Mouse (Mus musculus) limb, embryonic 12.5 days (tissue): ENCODE results near the gene Dmkn. TPM values are rescaled to one million over a fixed set of nuclear protein-coding genes. Genes with fewer than 3 reads are reported as not detected.

Experiments used
- ATAC-seq: fragments of 200-750 bp; cut with Nextera tagmentation; 2 replicates; pipeline ENCODE4 v1.8.0; 2017; ENCODE audit warnings: low read depth, moderate TSS enrichment; ENCODE audit not compliant: insufficient number of reproducible peaks, insufficient read depth, low FRiP score, low TSS enrichment
- H3K27ac ChIP-seq: fragments of 300-500 bp; sonication (generic); 2 replicates; pipeline ENCODE4 v1.5.1; 2016; ENCODE audit warnings: mild to moderate bottlenecking, moderate library complexity
- H3K27me3 ChIP-seq: fragments of 300-500 bp; sonication (generic); 2 replicates; pipeline ENCODE4 v1.6.1; 2016; ENCODE audit warnings: mild to moderate bottlenecking, moderate library complexity
- H3K36me3 ChIP-seq: fragments of 300-500 bp; sonication (generic); 2 replicates; pipeline ENCODE4 v1.6.1; 2016; ENCODE audit warnings: mild to moderate bottlenecking, moderate library complexity
- H3K4me1 ChIP-seq: fragments of 300-500 bp; sonication (generic); replicated peaks from 2 replicates; pipeline ENCODE4 v1.6.1; 2016
- H3K4me2 ChIP-seq: fragments of 300-500 bp; sonication (generic); 2 replicates; pipeline ENCODE4 v1.6.1; 2016; ENCODE audit warnings: mild to moderate bottlenecking, moderate library complexity
- H3K4me3 ChIP-seq: fragments of 300-500 bp; sonication (generic); replicated peaks from 2 replicates; pipeline ENCODE4 v1.5.1; 2016; ENCODE audit warnings: mild to moderate bottlenecking
- H3K9ac ChIP-seq: fragments of 300-500 bp; sonication (generic); replicated peaks from 2 replicates; pipeline ENCODE4 v1.6.1; 2016; ENCODE audit warnings: mild to moderate bottlenecking, moderate library complexity
- H3K9me3 ChIP-seq: fragments of 300-500 bp; sonication (generic); 2 replicates; pipeline ENCODE4 v1.6.1; 2016; ENCODE audit warnings: mild to moderate bottlenecking, moderate library complexity
- WGBS: fragments of 180-500 bp; shearing (Covaris S2); methylation state at CpG from one replicate; pipeline ENCODE4 v1.1.7; 2016; 5-methylcytosine and 5-hydroxymethylcytosine counted together
- polyA plus RNA-seq: library from polyadenylated mRNA; unstranded; fragments of >200 nt; fragmentation: Nextera tagmentation; extraction: Ambion mirVana; gene quantifications from 2 replicates; pipeline ENCODE4 v1.2.1, GENCODE M21; 2016

The Dmkn gene
- polyA plus RNA-seq, 1 experiment from 2014 or later, result not detected

DNA sequence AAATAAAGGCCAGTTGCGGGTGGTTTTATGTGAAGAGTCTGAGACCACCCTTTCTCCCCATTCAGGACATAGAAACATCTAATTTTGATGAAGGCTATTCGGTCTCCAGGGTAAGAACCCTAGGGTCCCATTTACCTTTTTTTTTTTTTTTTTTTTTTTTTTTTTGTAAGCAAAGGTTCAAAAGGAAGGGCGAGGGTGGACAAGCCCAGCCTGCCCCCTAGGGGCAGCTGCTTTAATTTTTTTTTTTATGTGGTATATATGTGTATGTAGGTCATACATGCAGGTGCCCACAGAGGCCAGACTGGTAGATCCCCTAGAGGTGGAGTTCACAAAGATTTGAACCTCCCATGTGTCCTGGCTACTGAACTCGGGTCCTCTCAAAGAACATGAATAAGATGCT is 2.9 kb downstream of the Dmkn start:
- 86% methylated on average over 4 of the region's 4 CpGs for WGBS
- Histone ChIP-seq H3K4me1 (no peaks in the 10 kb centered on the region), H3K4me2 (no peak overlapping the region), H3K9me3 (peaks cover 3% of the 10 kb centered on the region; the same call in 1 of the 2 replicates), H3K36me3 (no peaks in the 10 kb centered on the region), H3K9ac (no peak overlapping the region), H3K4me3 (no peak overlapping the region), H3K27me3 (peaks cover 27% of the 10 kb centered on the region), H3K27ac (no peak overlapping the region)
- no peak for ATAC-seq

DNA sequence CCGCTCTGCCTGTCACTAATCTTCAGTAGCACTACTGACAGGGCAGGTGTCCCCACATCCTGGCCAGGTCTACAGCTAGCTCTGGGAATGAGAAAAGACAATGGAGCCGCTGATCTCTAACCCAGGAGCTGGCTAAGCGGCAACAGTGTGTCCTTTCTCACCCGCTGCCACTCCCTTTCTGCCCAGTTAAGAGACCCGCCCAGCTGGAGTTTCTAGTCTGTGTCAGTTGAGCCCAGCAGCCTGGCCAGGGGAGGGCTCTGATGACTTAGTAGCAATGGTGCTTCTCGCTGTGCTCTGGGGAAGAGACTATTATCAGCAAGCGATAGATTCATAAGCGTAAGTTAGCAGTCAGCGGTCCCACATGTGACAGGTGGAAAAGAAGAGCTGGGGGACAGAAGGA is 5.7 kb downstream of the Dmkn start:
- ATAC-seq, result no peak
- Histone ChIP-seq H3K36me3 (no peaks in the 10 kb centered on the region), H3K9ac (no peak overlapping the region), H3K27me3 (peaks cover 21% of the 10 kb centered on the region), H3K9me3 (peaks cover 3% of the 10 kb centered on the region; the same call in 1 of the 2 replicates), H3K4me3 (no peak overlapping the region), H3K4me1 (no peaks in the 10 kb centered on the region), H3K4me2 (no peak overlapping the region), H3K27ac (no peak overlapping the region)
- WGBS, result 34% methylated on average over 9 of the region's 9 CpGs

DNA sequence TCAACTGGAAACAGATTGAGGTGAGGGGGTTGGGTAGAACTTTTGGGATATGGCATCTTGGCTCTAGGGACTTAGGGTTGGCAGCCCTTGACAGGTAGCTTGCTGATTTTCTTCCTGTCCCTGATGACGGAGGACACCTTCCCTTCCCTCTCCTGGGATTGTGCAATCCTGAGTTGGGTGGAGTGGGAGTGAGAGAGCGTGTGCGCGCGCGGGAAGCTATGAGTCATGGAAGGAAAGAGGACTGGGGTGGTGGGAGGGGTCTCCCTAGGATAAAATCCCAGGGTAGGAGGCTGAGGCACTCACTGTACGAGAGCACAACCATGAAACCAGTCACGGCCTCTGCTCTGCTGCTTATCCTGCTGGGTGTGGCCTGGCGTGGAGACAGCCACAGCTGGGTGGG is 12.5 kb downstream of the Dmkn start:
- Histone ChIP-seq H3K36me3 (no peaks in the 10 kb centered on the region), H3K4me1 (no peaks in the 10 kb centered on the region), H3K27me3 (no peaks in the 10 kb centered on the region), H3K27ac (no peak overlapping the region), H3K9me3 (peaks cover 3% of the 10 kb centered on the region; the same call in 1 of the 2 replicates), H3K4me3 (no peak overlapping the region), H3K9ac (no peak overlapping the region), H3K4me2 (no peak overlapping the region)
- 92% methylated on average over 9 of the region's 9 CpGs for WGBS
- no peak for ATAC-seq

DNA sequence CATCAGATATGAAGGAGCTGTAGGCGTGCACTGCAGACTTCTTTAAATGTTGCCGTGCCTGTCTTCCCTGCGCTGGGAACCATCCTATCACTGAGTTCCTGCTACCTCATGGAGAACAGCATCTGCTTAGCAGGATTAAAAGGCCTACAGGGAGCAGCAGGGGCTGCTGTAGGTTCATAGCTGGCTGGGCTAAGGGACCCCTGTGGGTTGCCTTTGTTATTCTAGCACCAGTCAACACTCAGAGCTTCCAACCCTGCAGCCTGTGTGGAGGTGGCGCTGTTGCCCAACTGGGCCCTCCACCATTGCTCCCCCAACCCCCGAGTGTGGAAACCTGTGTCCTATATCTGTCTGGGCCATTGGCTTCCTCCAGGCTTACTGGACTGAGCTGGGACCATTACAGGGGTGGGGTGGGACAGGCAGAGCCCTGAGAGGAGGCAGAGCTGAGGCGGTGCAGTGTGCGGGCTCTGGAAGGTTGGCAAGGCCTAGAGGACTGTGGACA is 13.6 kb downstream of the Dmkn start:
- ATAC-seq, result no peak
- Histone ChIP-seq H3K9ac (no peak overlapping the region), H3K4me2 (no peak overlapping the region), H3K27ac (no peak overlapping the region), H3K4me3 (no peak overlapping the region), H3K4me1 (no peaks in the 10 kb centered on the region), H3K27me3 (no peaks in the 10 kb centered on the region), H3K36me3 (no peaks in the 10 kb centered on the region), H3K9me3 (no peaks in the 10 kb centered on the region)
- WGBS, result 57% methylated on average over 7 of the region's 7 CpGs

DNA sequence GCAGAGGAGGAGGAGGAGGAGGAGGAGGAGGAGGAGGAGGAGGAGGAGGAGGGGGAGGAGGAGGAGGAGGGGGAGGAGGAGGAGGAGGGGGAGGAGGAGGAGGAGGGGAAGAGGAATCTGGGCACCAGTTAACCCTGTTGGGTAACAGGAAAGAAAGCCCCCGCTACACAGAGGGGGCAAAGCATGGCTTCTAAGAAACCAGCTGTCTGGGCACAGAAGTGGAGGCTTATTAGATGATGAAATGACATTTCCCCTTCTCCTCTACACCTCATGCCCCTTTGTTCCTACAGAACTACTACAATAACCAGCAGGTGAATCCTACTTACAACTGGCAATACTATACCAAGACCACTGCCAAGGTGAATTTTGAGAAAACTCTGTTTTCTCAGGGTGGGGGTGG is 14.4 kb downstream of the Dmkn start:
- Histone ChIP-seq H3K27ac (no peak overlapping the region), H3K4me1 (no peaks in the 10 kb centered on the region), H3K4me2 (no peak overlapping the region), H3K9me3 (no peaks in the 10 kb centered on the region), H3K27me3 (no peaks in the 10 kb centered on the region), H3K9ac (0 out of 2 replicates have a peak overlapping the region, but pooled peaks have one; percentile 23), H3K36me3 (no peaks in the 10 kb centered on the region), H3K4me3 (no peak overlapping the region)
- no peak for ATAC-seq
- 71% methylated on average over 1 of the region's 1 CpGs for WGBS

DNA sequence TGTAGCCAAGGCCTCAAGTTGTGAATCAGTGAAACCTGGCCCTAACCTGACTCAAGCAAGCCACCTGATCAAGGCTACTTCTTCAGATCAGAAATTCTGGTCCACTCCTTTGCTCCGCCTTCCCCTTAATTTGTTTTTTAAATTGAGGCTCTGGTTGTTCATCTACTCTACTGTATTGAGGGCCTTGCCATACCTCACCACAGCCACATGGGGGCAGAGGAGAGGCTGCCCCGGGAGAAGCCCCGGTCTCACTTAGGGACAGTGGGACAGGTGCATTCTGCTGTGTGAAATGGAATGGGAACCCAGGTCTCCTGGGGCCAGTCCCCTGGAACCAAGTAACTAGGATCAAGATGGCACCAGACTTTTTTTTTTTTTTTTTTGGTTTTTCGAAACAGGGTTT is 18.2 kb downstream of the Dmkn start:
- H3K9ac ChIP-seq, result no peak overlapping the region
- no peaks in the 10 kb centered on the region for H3K27me3 ChIP-seq
- 82% methylated on average over 4 of the region's 4 CpGs for WGBS
- H3K27ac ChIP-seq, result no peak overlapping the region
- no peak overlapping the region for H3K4me2 ChIP-seq
- no peaks in the 10 kb centered on the region for H3K36me3 ChIP-seq
- ATAC-seq, result no peak
- no peak overlapping the region for H3K4me3 ChIP-seq
- no peaks in the 10 kb centered on the region for H3K4me1 ChIP-seq
- H3K9me3 ChIP-seq, result no peaks in the 10 kb centered on the region

DNA sequence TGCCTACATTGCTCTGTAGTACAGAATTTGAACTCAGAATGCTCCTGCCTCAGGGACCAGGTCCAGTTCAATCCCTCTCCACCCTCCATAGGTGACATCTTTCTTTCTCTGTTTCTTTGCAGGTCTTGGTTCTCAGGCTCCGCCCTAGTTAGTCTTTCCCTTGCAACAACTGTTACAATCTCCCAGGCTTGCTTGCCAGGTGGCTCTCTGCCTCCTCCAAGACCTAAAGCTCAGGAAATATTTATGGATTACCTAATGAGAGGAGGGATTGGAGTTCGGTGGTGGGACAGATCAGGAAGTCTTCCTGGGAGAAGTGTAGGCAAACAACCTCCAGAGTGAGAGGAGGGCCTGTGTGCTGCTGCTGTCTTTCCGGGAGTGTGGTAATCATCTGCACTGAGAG is 19.1 kb downstream of the Dmkn start:
- H3K27ac ChIP-seq, result no peak overlapping the region
- H3K27me3 ChIP-seq, result peaks cover 2% of the 10 kb centered on the region; the same call in 1 of the 2 replicates
- no peaks in the 10 kb centered on the region for H3K36me3 ChIP-seq
- no peaks in the 10 kb centered on the region for H3K9me3 ChIP-seq
- ATAC-seq, result no peak
- H3K9ac ChIP-seq, result no peak overlapping the region
- H3K4me2 ChIP-seq, result no peak overlapping the region
- no peaks in the 10 kb centered on the region for H3K4me1 ChIP-seq
- H3K4me3 ChIP-seq, result no peak overlapping the region
- WGBS, result 71% methylated on average over 3 of the region's 3 CpGs

DNA sequence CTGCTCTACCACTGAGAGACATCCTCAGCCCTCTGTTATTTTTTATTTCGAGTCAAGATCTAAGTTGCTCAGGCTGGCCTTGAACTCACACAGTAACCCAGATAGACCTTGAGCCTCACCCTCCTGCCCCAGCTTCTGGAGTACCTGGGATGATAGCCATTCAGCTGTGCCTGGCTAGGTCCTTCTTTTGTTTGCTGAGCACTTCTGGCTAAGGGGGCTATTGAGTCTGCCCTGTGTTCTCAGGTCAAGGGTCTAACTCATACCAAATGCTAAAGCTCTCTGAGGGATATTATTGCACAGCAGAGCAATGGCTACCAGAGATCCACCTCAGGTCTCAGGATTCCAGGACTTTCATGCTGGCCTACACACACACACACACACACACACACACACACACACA is 21.6 kb downstream of the Dmkn start:
- ATAC-seq, result no peak
- 93% methylated on average over 1 of the region's 1 CpGs for WGBS
- no peaks in the 10 kb centered on the region for H3K36me3 ChIP-seq
- H3K27me3 ChIP-seq, result peaks cover 14% of the 10 kb centered on the region
- H3K9ac ChIP-seq, result no peak overlapping the region
- H3K4me2 ChIP-seq, result no peak overlapping the region
- H3K27ac ChIP-seq, result no peak overlapping the region
- H3K9me3 ChIP-seq, result no peaks in the 10 kb centered on the region
- no peak overlapping the region for H3K4me3 ChIP-seq
- no peaks in the 10 kb centered on the region for H3K4me1 ChIP-seq

DNA sequence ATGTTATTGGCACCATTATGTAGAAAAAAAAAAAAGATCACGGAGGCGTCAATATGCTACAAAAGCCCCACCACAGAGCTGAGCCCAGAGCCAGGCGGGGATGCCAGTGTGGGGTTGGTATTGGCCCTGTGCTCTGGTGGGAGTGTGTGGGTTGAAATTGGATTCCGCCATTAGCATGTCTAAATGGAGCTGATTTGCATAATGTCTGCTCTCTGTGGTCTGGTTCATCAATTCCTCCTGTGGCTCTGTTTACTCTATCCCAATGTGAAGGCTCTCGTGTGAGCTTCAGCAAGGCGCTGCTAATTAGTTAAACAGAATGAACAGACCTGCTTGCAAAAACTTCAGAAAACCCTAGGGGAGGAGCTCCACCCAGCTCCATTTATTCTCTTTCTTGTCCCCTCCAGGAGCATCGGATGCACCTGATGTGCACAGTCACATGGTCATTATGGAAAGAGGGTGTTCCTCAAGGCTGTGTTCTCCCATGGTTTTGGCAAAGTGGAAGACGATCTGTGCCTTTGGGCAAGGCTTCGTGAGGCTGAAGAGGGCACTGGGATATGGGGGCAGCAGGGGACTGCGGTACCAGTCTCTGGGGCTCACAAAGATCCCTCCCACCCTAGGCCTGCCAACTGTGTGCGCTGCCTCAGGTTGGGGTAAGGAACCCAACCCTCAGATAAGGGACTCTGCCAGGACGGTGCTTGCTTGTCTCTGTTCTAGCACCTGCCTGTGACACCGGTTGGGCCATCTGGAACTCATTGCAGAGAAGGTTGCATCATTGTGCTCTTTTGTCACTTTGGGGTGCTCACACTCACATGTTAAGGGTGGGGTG is 22.4 kb downstream of the Dmkn start:
- Histone ChIP-seq H3K4me1 (no peaks in the 10 kb centered on the region), H3K4me2 (no peak overlapping the region), H3K4me3 (no peak overlapping the region), H3K9me3 (no peaks in the 10 kb centered on the region), H3K9ac (no peak overlapping the region), H3K36me3 (no peaks in the 10 kb centered on the region), H3K27ac (no peak overlapping the region), H3K27me3 (peaks cover 14% of the 10 kb centered on the region)
- no peak for ATAC-seq
- WGBS, result 66% methylated on average over 13 of the region's 13 CpGs

DNA sequence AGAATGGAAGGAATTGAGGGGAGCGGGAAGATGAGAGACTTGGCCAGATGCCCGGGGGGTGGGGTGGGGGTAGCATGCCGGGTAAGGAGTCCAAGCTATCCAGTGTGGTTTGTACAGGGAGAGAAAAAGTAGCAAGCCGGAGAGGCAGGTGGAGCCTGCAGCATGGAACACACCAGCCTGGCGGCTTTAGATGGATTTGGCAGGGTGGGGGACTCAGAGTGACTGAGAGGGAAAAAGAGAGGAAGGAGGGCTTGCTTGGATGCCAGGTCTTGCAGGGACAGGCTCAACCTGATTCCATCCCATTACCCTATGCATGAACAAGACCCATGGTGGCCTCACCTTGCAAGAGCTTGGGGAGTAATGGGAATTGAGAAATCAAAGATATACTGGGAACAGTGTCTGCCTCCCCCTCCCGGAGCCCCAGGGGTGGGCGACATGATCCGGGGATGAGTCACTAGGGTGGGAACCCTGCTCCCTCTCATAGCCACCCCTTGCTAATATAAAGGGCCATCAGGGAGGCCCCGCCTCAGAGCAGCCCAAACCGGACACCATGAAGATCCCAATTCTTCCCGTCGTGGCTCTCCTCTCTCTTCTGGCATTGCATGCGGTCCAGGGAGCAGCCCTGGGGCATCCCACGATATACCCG is 23.9 kb downstream of the Dmkn start, which contains the start of gene Krtdap:
TSS of gene Krtdap (plus strand) at position 520 of the 646 bp plus-strand sequence.
- Histone ChIP-seq H3K4me1 (no peaks in the 10 kb centered on the region; the same call in 1 of the 2 replicates), H3K9me3 (no peaks in the 10 kb centered on the region), H3K27ac (no peak within 1 kb of the TSS), H3K9ac (no peak within 1 kb of the TSS), H3K36me3 (no peaks in the 10 kb centered on the region), H3K27me3 (peaks cover 14% of the 10 kb centered on the region), H3K4me2 (no peak within 1 kb of the TSS), H3K4me3 (no peak within 1 kb of the TSS)
- 51% methylated on average over 15 of the region's 15 CpGs for WGBS
- no peak for ATAC-seq

DNA sequence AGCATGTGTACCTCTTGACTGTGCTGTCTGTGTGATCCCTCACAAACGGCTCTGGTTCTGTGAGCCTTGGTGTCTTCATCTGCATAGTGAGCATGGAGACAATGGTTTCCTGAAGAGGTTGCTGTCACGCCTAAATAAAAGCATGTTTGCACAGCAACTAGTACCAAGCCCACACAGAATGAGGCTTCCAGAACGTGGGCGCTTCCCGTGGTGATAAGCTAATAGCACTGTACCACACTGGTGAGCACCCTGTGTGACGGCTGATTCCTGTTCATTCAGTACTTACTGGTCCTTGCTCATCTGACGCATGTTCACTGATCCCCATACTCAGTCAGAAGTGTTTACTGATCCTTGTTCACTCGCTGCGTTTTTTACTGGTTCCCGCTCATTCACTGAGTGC is 26.6 kb downstream of the Dmkn start:
- ATAC-seq, result no peak
- no peak overlapping the region for H3K9ac ChIP-seq
- H3K4me2 ChIP-seq, result no peak overlapping the region
- H3K36me3 ChIP-seq, result no peaks in the 10 kb centered on the region
- H3K4me1 ChIP-seq, result no peaks in the 10 kb centered on the region; the same call in 1 of the 2 replicates
- WGBS, result 87% methylated on average over 10 of the region's 10 CpGs
- H3K27ac ChIP-seq, result no peak overlapping the region
- no peaks in the 10 kb centered on the region for H3K9me3 ChIP-seq
- no peak overlapping the region for H3K4me3 ChIP-seq
- H3K27me3 ChIP-seq, result peaks cover 14% of the 10 kb centered on the region
